Mouse (Mus musculus) gastrocnemius, postnatal 10 days (tissue): ENCODE data around the gene Dus2. TPM values are rescaled to one million over a fixed set of nuclear protein-coding genes. Genes with fewer than 3 reads are reported as not detected.

ENCODE experiments used
- DNase-seq: peaks from one replicate; pipeline ENCODE4 v3.0.0; 2021; ENCODE audit warnings: mixed read lengths
- microRNA-seq, 2 experiments: library from miRNA; unstranded; fragments of <30 nt; microRNA quantifications; one replicate each; pipeline ENCODE4 v1.2.0; 2021
- total RNA-seq, 2 experiments: library from RNA; stranded (reverse); gene quantifications; 2 replicates each; pipeline ENCODE4 v1.2.3; 2021

Gene Dus2
- total RNA-seq, 2 experiments from 2014 or later = 9.6 to 11.1 TPM

GRCm38 (mm10) chr8:106076612-106077011 is 85.5 kb downstream of the Dus2 start:
- DNase-seq = no peak

GRCm38 (mm10) chr8:106077452-106078067 is 86.4 kb downstream of the Dus2 start:
- DNase-seq = no peak

GRCm38 (mm10) chr8:106102321-106102720 is 111.2 kb downstream of the Dus2 start:
- DNase-seq = no peak

Small RNA genes lying within 50 kb of the gene (microRNA-seq; reads per million reads assigned to microRNA genes)
- 0 reads per million in 2 experiments for gene Mir7074

Other genes with a start within 250 kb of the Dus2 start
- 1 to 10 TPM; 6.5 to 7.6 TPM for gene Gfod2, start 232.7 kb upstream of the Dus2 start, total RNA-seq
- 10 to 100 TPM; 19.9 to 25.2 TPM for gene Ranbp10, start 164.0 kb upstream of the Dus2 start, total RNA-seq
- not detected for gene Tsnaxip1, start 163.6 kb upstream of the Dus2 start, total RNA-seq
- gene Cenpt, start 138.1 kb upstream of the Dus2 start, total RNA-seq = 1 to 10 TPM; 5.2 to 7.0 TPM
- gene Thap11, start 136.2 kb upstream of the Dus2 start, total RNA-seq = 10 to 100 TPM; 24.2 to 26.9 TPM
- gene Nutf2, start 130.8 kb upstream of the Dus2 start, total RNA-seq = 10 to 100 TPM; 65.5 to 80.5 TPM
- gene Edc4, start 110.5 kb upstream of the Dus2 start, total RNA-seq = 10 to 100 TPM; 24.6 to 30.3 TPM
- gene Nrn1l, start 97.8 kb upstream of the Dus2 start, total RNA-seq = under 1 TPM in 1 of 2 experiments, not detected in 1; 0.56 TPM
- gene Pskh1, start 90.9 kb upstream of the Dus2 start, total RNA-seq = 10 to 100 TPM; 15.2 to 17.5 TPM
- gene Ctrl, start 57.5 kb upstream of the Dus2 start, total RNA-seq = under 1 TPM in 1 of 2 experiments, not detected in 1; 0.47 TPM
- gene Psmb10, start 52.9 kb upstream of the Dus2 start, total RNA-seq = 10 to 100 TPM; 22.9 to 26.3 TPM
- gene Lcat, start 48.0 kb upstream of the Dus2 start, total RNA-seq = 1 to 10 TPM in 1 of 2 experiments, under 1 TPM in 1; 0.23 to 1.2 TPM
- 10 to 100 TPM; 18.7 to 26.6 TPM for gene Slc12a4, start 25.2 kb upstream of the Dus2 start, total RNA-seq
- gene Dpep3, start 11.9 kb upstream of the Dus2 start, total RNA-seq = not detected
- gene Dpep2nb, start 14.6 kb downstream of the Dus2 start, total RNA-seq = not detected
- gene Ddx28, start 20.5 kb downstream of the Dus2 start, total RNA-seq = 1 to 10 TPM; 8.0 to 8.4 TPM
- gene Nfatc3, start 67.5 kb downstream of the Dus2 start, total RNA-seq = 10 to 100 TPM; 25.3 to 30.7 TPM
- under 1 TPM in 1 of 2 experiments, not detected in 1; 0.07 TPM for gene Esrp2, start 145.6 kb downstream of the Dus2 start, total RNA-seq
- 1 to 10 TPM; 4.7 to 6.6 TPM for gene Pla2g15, start 159.1 kb downstream of the Dus2 start, total RNA-seq
- 10 to 100 TPM in 1 of 2 experiments, 1 to 10 TPM in 1; 5.8 to 11.0 TPM for gene Slc7a6, start 177.5 kb downstream of the Dus2 start, total RNA-seq
- 10 to 100 TPM; 11.7 to 13.3 TPM for gene Slc7a6os, start 219.6 kb downstream of the Dus2 start, total RNA-seq
- 10 to 100 TPM; 23.8 to 25.5 TPM for gene Prmt7, start 219.6 kb downstream of the Dus2 start, total RNA-seq